Mouse (Mus musculus) large intestine, adult 2 months (tissue): ENCODE measurements around the gene Fbln2. TPM values are rescaled to one million over a fixed set of nuclear protein-coding genes. Genes with fewer than 3 reads are reported as not detected.

Experiments
- DNase-seq: peaks from one replicate; pipeline ENCODE4 v3.0.0-alpha.2; 2012; ENCODE audit warnings: low read depth, low spot score
- WGBS: fragments of 180-500 bp; shearing (Covaris S2); methylation state at CpG from one replicate; pipeline ENCODE4 v1.1.7; 2018; 5-methylcytosine and 5-hydroxymethylcytosine counted together
- polyA plus RNA-seq: library from polyadenylated mRNA; depleted of rRNA; stranded (reverse); fragments of >200 nt; gene quantifications from 2 replicates; pipeline ENCODE4 v1.2.3, GENCODE M21; 2012

Fbln2 gene
- polyA plus RNA-seq, 1 experiment: 20.2 TPM

- 90% methylated on average over 6 of the region's 6 CpGs for WGBS
- no peak for DNase-seq
Measured at GRCm38 (mm10) chr6:91189971-91190370, 22.3 kb upstream of the Fbln2 start.

DNA sequence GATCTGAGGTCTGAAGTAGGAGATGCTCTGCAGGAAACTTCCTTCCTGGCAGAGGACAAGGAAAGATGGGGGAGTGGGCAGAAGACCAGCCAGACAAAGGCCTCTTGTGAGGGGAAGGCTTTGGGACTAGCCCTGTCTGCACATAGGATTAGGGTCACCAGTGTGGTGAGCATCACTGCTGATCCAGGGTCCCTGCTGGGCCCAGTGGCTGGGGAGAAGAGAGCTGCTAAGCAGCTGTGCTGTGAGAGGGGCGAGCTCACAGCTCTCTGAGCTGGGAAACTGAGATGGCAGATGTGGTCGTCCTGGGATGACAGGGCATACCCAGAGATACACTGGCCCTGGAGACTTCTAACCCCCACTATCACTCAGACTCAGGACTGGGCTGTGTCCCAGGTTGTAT is 20.8 kb upstream of the Fbln2 start:
- WGBS: 66% methylated on average over 2 of the region's 2 CpGs
- DNase-seq: no peak

DNA sequence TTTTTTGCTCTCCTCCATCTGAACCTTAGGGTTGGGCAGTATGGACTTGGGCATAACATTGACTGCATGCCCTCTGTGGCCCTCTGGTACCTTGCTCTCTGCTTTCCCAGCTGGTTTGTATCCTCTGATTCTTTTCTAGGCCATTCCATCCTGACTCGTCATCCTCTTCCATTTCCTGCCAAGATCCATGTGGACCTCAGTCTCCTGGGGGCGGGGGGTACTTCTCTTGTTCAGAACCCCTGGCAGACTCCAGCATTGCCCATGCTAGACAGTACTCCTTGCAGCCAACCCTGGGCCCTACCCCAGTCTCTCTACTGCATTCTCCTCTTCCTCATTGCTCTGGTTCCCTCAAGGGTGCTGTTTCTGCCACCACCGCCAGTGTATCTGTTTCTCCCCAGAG is 19.8 kb upstream of the Fbln2 start:
- WGBS: 72% methylated on average over 3 of the region's 3 CpGs
- DNase-seq: no peak

GRCm38 (mm10) chr6:91192851-91193545 is 19.3 kb upstream of the Fbln2 start:
- DNase-seq: no peak
- WGBS: 48% methylated on average over 1 of the region's 1 CpGs

- 45% methylated on average over 2 of the region's 2 CpGs for WGBS
Measured at GRCm38 (mm10) chr6:91198456-91198855, 13.8 kb upstream of the Fbln2 start.

DNA sequence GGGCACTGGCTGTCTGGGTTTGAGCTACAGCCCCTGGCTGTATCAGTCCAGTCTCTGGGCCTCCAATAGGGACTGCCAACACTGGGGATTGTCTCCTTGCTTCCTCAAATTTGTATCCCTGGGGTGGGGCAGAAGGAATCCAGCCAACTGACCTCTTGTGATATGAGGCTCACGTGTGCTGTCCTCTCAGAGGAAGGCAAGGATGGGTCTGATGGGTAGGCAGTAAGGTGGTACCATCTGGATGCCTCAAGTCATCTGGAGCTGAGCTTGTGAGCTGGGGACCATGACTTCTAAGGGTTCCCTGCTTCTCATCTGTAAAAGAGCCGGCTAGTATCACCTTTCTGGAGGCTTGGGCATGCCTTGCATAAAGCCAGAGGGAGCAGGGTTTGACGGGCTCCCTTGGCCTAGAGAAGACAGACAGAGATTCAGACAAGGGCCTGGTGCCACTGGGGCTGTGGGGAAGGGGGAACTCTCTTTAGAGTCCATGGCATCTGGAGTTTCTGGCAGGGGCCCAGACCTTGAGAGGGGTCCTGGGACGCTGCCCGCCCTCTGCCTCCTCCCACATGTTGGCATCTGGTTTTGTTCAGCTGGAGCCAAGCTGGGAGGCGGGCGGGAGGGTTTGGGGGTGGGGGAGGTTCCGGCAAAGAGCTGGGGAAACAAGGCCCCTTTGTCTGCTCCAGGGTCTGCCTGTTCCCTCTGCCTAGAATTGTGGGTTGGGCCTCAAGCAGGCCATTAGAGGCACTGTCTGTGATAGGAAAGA is 11.6 kb upstream of the Fbln2 start:
- DNase-seq: no peak
- WGBS: 42% methylated on average over 8 of the region's 8 CpGs

More at GRCm38 (mm10) chr6:91198456-91198855, 13.8 kb upstream of the Fbln2 start:
- DNase-seq: no peak

DNA sequence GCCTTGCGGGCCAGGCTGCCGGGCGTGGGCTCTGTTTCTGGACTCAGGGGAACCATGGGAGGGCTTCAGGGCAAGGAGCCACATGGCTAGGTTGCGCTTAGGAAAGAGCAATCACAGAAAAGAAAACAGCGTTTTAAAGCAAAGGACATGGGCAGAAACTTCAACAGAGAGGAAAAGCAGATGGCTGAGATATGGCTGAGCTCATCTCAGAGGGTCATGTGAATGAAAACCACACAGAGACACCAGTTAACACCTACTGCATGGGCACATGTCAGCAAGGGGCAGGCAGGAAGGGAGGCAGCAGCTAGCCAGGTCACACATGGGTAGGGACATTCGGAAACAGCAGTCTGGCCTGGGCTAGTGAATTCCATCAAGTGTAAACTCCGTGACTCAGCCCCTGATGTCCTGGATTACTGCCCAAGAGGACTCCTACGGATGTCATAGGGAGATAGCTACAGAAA is 10.3 kb upstream of the Fbln2 start:
- DNase-seq: no peak
- 60% methylated on average over 8 of the region's 8 CpGs for WGBS

- DNase-seq: no peak
- WGBS: 61% methylated on average over 4 of the region's 4 CpGs
Measured at GRCm38 (mm10) chr6:91202571-91202970, 9.7 kb upstream of the Fbln2 start.

DNA sequence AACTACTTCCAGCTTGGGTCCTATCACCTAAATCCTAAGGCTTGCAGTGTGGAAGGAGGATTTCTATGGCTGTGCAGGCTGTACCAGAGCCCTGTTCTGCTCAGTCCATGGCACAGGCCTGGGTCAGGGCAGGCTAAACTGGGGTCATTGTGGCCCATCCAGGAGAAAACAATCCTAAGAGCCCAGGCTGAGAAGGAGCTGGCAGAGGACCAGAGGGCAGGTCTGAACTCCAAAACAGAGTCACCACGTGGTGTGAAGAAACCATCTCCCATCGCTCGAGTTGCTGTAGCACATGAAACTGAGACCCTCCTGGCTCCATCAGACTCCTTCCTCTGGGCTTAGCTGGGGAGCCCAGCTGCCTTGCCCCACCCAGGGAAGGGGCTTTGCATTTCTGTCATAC is 6.9 kb upstream of the Fbln2 start:
- no peak for DNase-seq
- 67% methylated on average over 3 of the region's 3 CpGs for WGBS

DNA sequence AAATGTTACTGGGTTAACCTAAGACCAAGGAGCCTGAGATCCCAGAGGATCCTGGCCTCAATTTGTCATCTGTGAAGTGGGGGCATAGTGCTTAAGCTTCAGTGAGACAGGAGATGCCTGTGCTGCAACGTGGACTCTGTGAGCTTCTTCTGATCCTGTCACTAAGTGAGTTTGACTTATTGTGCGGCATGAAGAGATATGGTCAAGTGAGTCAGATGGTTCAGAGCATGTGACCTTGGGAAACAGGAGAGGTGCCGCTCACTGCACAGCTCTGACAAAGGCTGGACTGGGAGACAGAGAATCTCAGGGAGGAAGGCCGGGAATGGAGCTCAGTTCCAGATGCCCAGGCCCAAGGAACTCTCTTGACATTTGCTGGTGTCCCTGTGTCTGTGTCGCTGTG is 6.5 kb upstream of the Fbln2 start:
- DNase-seq: no peak
- 64% methylated on average over 5 of the region's 5 CpGs for WGBS

- no peak for DNase-seq
- WGBS: 66% methylated on average over 3 of the region's 3 CpGs
Measured at GRCm38 (mm10) chr6:91207491-91207890, 4.8 kb upstream of the Fbln2 start.

GRCm38 (mm10) chr6:91209780-91210179 is 2.5 kb upstream of the Fbln2 start:
- DNase-seq: no peak
- WGBS: 29% methylated on average over 2 of the region's 2 CpGs

DNA sequence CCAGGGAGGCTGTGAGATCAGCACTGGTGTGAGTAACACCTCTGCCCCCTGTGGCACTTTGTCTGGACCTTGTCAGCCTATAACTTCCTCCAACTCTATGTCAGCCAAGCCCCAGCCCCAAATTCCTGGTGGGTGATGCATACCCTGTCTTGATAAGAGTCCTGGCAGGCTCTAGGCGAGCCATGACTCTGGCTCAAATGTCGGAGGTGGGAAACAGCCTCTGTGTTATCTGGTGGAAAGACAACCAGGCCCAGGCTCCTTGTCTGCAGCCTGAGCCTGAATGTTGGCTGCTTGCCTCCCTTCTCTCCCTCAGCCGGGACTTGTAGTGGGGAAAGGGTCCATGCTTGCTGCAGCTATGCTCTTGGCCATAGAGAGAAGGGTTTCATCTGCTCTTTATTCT is 1.4 kb upstream of the Fbln2 start:
- DNase-seq: no peak

DNA sequence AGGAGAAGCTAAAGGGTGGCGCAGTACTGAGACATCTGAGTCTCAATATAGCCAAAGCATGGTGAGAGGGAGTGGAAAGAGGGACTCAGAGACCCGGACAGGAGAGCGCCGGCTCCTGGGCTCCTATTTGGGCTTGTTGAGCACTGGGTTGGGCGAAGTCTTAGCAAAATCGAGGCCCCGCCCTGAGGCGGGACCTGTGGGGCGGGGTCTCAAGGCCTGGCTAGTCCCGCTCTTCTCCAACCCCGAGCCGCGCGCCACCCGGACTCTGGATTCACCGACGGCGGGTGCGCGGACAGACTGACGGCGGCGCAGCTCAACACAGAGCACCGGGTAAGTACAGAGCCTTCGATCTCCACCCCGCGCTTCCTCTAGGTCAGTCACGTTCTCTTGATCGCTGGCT is 316 bp downstream of the Fbln2 start:
- DNase-seq: no peak
- WGBS: 2% methylated on average over 29 of the region's 29 CpGs

More for the DNA sequence above, 1.4 kb upstream of the Fbln2 start:
- WGBS: 58% methylated on average over 3 of the region's 3 CpGs

- WGBS: 62% methylated on average over 21 of the region's 21 CpGs
- no peak for DNase-seq
Measured at GRCm38 (mm10) chr6:91213287-91214218, 1.3 kb downstream of the Fbln2 start.

GRCm38 (mm10) chr6:91215454-91215853 is 3.2 kb downstream of the Fbln2 start:
- WGBS: 68% methylated on average over 1 of the region's 1 CpGs
- DNase-seq: no peak

DNA sequence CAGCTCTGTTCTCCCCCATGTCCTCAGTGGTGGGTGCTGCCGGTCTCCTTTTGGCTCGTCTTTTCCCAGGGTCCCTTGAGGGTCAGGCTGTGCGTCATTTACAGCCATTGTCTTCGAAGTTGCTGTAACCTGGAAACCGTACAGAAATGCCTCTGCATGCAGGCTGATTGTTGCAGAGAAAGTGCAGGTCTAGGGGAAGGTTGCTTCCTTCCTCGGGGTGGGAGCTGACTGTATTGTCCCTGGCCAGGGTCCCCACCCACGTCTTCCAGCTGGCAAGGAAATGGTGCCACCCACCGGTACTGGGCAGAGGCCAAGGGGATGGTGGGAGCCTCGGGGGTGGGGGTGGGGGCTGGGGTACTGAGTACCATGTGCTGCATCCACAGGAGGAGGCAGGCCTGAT is 6.2 kb downstream of the Fbln2 start:
- WGBS: 50% methylated on average over 9 of the region's 9 CpGs
- no peak for DNase-seq

- 44% methylated on average over 3 of the region's 3 CpGs for WGBS
- DNase-seq: no peak
Measured at GRCm38 (mm10) chr6:91218871-91219270, 6.6 kb downstream of the Fbln2 start.

GRCm38 (mm10) chr6:91220062-91220461 is 7.8 kb downstream of the Fbln2 start:
- DNase-seq: no peak

GRCm38 (mm10) chr6:91221094-91221493 is 8.8 kb downstream of the Fbln2 start:
- WGBS: 14% methylated on average over 3 of the region's 3 CpGs
- DNase-seq: no peak
